Mouse (Mus musculus) layer of hippocampus, adult 2 months (tissue): ENCODE measurements around the gene Eps15. TPM values are rescaled to one million over a fixed set of nuclear protein-coding genes. Genes with fewer than 3 reads are reported as not detected.
"Not testable (repeated sequence)": the region's sequence is repeated elsewhere in the genome, so short reads cannot be mapped to it uniquely, and the experiment has no call there.

Experiments
- DNase-seq, 2 experiments: peaks; one replicate each; pipeline ENCODE4 v3.0.0; 2022; ENCODE audit warnings: low spot score in 2 of 2
- H3K27ac ChIP-seq: fragments of 200-600 bp; 2 replicates; pipeline ENCODE4 v1.8.1; 2022
- H3K4me3 ChIP-seq: fragments of 200-600 bp; 2 replicates; pipeline ENCODE4 v1.8.1; 2022; ENCODE audit warnings: mild to moderate bottlenecking
- CTCF ChIP-seq: fragments of 200-600 bp; conservative IDR thresholded peaks from 2 replicates; pipeline ENCODE4 v1.8.1; 2022; ENCODE audit warnings: antibody characterized with exemption, mild to moderate bottlenecking, moderate library complexity
- total RNA-seq, 2 experiments: library from RNA; stranded (reverse); gene quantifications; 2 replicates each; pipeline ENCODE4 v1.2.3; 2021

Eps15 gene
- total RNA-seq, 2 experiments from 2014 or later = 213 to 225 TPM

DNA sequence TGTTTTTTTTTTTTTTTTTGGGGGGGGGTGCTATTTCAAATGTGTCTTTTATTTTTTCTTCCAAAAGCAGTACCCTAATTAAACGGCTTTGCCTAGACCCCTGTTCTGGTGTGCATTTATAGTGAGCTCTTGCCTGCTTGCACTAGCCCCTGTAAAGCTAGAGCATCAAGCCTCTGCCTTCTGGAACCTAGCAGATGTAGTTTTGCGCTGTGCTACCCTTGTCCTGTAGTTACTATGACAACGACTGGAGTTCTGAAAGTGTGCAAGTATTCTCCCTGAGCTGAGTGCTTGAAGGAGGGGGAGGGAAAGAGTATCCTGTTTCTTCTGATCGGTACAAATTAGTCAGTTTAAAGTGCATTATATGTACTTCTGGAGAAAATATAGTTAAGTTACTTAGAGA lies 105.5 kb downstream of the Eps15 start:
- no peak for TF ChIP-seq CTCF
- Histone ChIP-seq H3K4me3 (no peak overlapping the region), H3K27ac (no peak overlapping the region; the same call in 1 of the 2 replicates)
- peak in 1 of 2 experiments; percentile 19 for DNase-seq

- no peak for TF ChIP-seq CTCF
- no peak overlapping the region for H3K27ac ChIP-seq
- DNase-seq = no peak
- H3K4me3 ChIP-seq = no peak overlapping the region
These were observed 113.2 kb downstream of the Eps15 start for GRCm38 (mm10) chr4:109393229-109393779.

GRCm38 (mm10) chr4:109393902-109394301 lies 113.8 kb downstream of the Eps15 start:
- H3K27ac ChIP-seq = no peak overlapping the region
- peak overlapping the region; percentile 20; the same call in 1 of the 2 replicates for H3K4me3 ChIP-seq
- TF ChIP-seq CTCF = no peak
- no peak for DNase-seq

- Histone ChIP-seq H3K4me3 (peak overlapping the region; percentile 20; the same call in 1 of the 2 replicates), H3K27ac (no peak overlapping the region)
- DNase-seq = no peak
- TF ChIP-seq CTCF = no peak
These were observed 114.4 kb downstream of the Eps15 start for GRCm38 (mm10) chr4:109394314-109395074.

DNA sequence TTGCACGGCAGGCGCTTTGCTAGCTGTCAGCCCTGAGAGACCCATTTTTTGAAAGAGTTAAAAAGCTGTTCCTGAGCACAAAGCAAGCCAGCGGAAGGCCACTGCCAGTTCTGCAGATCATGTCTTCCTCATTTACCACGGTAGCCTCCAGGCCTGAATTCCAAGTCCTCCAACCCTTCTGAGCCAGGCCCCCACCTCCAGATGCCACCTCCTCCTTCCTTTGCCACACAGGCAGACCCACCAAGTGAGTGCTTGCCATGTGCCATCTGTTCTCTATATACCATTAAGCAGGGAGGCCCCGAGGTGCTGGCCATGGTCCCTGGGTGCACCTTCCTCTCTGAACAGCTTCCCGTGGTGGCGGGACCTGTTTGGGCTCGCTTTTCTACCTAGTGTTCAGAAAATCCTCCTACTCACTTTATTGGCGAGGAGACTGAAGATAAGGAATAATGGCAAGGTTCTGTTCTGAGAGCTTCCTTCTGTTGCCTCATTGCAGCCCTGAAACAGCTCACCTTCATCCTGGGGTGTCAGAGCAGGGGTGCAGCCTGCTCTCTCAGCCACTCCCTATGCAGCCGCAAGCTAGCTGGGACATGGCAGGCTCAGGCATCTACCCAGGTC lies 120.4 kb downstream of the Eps15 start:
- no peak for DNase-seq
- TF ChIP-seq CTCF = no peak
- H3K4me3 ChIP-seq = no peak overlapping the region
- H3K27ac ChIP-seq = no peak overlapping the region

DNA sequence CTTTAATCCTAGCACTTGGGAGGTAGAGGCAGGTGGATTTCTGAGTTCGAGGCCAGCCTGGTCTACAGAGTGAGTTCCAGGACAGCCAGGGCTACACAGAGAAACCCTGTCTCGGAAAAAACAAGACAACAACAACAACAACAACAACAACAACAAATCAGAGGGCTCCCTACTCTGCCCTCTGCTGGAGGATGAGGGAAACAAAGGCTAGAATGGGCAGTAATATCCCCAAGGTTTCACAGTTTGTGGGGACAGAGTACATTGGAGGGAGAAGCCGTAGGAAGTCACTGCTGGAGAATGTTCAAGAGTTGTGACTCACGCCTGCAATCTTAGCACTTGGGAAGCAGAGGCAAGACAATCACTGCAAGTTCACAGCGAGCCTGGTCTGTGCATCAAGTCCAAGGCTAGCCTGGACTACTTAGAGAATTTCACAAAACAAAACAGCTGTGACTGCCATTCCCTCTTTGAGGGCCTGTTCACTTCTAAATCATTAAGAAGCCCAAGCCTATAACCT lies 121.2 kb downstream of the Eps15 start:
- H3K27ac ChIP-seq = no peak overlapping the region
- H3K4me3 ChIP-seq = no peak overlapping the region
- TF ChIP-seq CTCF = peak; percentile 64
- DNase-seq = no peak

- not testable (repeated sequence) for H3K4me3 ChIP-seq, DNase-seq, H3K27ac ChIP-seq
- peak; percentile 42; the same call in 1 of the 2 replicates for TF ChIP-seq CTCF
These were observed 124.8 kb downstream of the Eps15 start for GRCm38 (mm10) chr4:109404908-109405307.

- DNase-seq = no peak
These were observed 125.3 kb downstream of the Eps15 start for GRCm38 (mm10) chr4:109405415-109405814.

DNA sequence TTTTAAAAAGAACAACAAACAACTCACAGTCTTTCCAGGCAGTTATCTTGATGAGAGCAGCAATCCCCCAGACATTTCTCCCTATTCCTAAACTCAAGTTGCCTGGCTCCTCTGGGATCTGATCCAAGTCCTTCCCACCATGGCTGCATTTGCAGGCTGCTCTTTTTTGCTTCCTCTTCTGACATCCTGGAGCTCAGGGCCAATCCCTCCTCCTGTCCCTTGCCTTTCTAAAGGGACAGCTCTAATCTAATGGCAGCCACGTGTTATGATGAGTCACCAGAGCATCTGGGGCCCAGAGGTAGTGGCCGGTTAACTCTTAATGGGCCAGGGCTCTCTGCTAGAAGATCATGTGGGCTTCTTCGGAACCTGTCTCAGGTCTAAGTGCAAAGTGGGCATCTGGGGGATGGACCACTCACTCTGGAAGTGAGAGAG lies 126.0 kb downstream of the Eps15 start:
- DNase-seq = peak; percentile 34 to 41
- peak overlapping the region; percentile 62 for H3K4me3 ChIP-seq
- peak overlapping the region; percentile 43; the same call in 1 of the 2 replicates for H3K27ac ChIP-seq
- no peak for TF ChIP-seq CTCF

More at GRCm38 (mm10) chr4:109405415-109405814, 125.3 kb downstream of the Eps15 start:
- no peak overlapping the region for H3K27ac ChIP-seq
- no peak for TF ChIP-seq CTCF
- H3K4me3 ChIP-seq = no peak overlapping the region

DNA sequence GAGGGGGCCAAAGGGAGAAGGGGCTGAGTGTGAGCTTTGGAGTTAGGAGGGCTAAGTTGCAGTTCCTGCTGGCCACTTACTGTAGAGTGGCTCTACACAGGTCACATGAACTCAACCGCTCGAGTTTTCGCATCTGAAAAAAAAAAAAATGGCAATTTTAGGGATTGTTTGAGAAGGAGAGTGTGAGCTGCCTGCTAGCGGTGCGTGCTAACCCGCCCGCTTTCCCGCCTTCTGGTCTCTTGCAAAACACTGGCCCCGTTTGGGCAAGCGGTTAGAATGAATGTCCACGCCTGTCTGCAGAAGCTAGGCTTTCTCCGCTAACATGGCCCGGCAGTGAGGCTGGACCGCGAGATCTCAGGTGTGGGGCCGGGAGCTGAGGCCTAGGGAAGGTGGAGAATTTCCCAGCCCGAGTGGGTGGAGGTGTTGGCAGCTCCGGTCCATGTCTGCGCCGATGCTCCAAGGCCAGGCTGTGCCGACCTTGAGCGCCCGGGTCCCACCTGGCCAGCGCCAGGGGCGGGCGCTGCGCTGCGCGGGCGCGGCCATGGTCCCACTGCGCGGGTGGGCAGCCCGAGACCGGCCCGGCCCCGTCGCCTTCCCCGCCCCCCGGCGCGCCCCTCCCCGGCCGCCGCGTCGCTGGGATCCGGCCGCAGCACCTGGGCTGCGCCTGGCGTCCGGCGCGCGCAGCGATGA lies 126.6 kb downstream of the Eps15 start, which contains the start of gene Ttc39a:
TSS of gene Ttc39a (plus strand) at position 138 of the 690 bp plus-strand sequence.
- no peak for DNase-seq
- H3K4me3 ChIP-seq = peak within 1 kb of the TSS; percentile 62
- no peak for TF ChIP-seq CTCF
- peak within 1 kb of the TSS; percentile 43; the same call in 1 of the 2 replicates for H3K27ac ChIP-seq

- no peak for TF ChIP-seq CTCF
- Histone ChIP-seq H3K4me3 (peak overlapping the region; percentile 45), H3K27ac (no peak overlapping the region)
- no peak for DNase-seq
These were observed 127.1 kb downstream of the Eps15 start for GRCm38 (mm10) chr4:109407176-109407520.

DNA sequence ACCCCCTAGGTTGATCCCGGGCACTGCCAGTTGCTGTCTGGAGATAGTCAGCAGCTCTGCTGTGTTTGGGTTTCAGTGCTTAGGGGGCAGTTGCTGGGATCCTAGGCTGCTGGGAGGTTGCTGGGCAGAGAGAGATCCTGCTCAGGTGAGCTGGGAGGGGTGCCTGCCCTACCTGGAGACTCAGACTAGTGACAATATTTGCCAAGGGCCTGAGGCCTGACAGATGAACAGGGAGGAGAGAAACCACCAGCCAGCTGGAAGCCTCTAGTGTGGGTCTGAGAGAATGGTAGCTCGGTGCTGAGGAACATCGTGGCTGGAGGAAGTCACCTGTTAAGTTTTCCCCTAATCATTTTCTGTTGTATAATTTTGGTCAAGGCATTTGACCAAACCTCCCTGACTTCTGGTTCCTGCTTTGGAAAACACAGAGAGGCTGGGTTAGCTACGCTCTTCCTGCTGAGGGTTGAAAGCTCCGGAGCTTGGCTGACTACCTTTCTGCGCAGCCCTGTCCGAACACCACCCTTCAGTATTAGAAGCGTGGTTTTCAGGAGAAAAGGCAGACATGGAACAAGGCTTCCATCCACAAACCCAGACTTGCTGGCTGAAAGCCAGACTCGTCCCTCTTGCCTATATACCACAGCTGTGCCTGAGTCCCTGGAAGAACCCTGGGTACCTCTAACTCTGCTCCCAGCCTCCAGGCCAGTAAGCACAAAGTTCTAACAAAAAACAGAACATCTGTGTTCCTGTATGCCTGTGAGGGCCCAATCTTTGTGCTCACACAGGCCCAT lies 127.8 kb downstream of the Eps15 start:
- DNase-seq = no peak
- no peak for TF ChIP-seq CTCF
- H3K4me3 ChIP-seq = no peak overlapping the region
- H3K27ac ChIP-seq = no peak overlapping the region
